Mouse (Mus musculus): ENCODE results near the gene Nrf1. TPM values are rescaled to one million over a fixed set of nuclear protein-coding genes. Genes with fewer than 3 reads are reported as not detected.

Gene Nrf1
- polyA plus RNA-seq, 1 experiment from 2014 or later: 59.0 TPM

DNA sequence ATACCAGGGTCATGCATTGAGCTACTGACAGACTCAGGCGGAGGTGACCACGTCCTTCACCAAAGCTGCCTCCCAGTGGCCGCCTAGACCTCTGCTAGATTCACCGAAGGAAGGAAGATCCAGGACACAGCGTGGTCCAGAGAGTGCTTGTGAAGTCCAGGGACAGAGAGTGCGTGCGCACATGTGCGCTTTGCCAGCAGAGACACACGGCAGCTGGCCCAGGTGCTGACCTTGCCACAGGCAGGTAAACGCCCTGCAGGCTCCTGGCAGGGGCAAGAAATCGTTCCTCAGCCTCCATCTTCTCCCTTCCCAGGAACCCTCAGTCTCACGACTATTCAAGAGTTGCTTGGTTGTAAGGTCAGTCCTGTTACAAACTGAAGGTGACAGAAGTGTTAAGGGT is 104.4 kb downstream of the Nrf1 start:
- Histone ChIP-seq H3K9ac (ENCODE audit: low read length) (no peak overlapping the region), H3K36me3 (ENCODE audit: control insufficient read depth, insufficient read depth, low read length) (peaks cover 9% of the 10 kb centered on the region), H3K9me3 (ENCODE audit: control insufficient read depth, low read length) (no peaks in the 10 kb centered on the region), H3K4me3 (ENCODE audit: low read length) (no peak overlapping the region), H3K4me1 (replicated peaks; ENCODE audit: control insufficient read depth, insufficient read depth, low read length) (no peaks in the 10 kb centered on the region), H3K27ac (ENCODE audit: low read length) (no peak overlapping the region), H3K27me3 (ENCODE audit: control insufficient read depth, insufficient read depth, low read depth, low read length) (no peaks in the 10 kb centered on the region), H3K4me2 (ENCODE audit: low read depth, low read length) (no peak overlapping the region)
- ATAC-seq (ENCODE audit: low read depth): no peak
- 81% methylated on average over 12 of the region's 12 CpGs for WGBS

DNA sequence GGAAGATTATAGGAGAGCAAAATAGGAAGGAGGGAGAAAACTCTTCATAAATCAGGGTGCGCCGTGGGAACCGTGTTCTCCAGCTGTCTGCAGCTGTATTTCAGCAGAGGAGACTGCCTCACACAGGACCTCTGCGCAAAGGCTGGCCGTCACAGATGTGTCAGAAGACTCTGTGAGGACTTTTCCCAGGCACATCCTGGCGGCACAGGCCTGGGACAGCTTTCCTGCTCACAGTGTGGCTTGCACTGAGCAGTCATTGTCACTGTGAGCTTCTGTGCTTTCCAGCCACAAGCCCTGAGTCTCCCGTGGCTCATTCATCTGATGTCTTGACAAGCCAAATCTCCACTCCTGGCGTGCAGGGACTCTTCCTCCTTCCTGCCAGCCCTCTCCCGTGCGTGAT is 104.9 kb downstream of the Nrf1 start:
- H3K27me3 ChIP-seq (ENCODE audit: control insufficient read depth, insufficient read depth, low read depth, low read length): no peaks in the 10 kb centered on the region
- peak; percentile 68 for ATAC-seq (ENCODE audit: low read depth)
- no peak overlapping the region for H3K9ac ChIP-seq (ENCODE audit: low read length)
- no peak overlapping the region for H3K27ac ChIP-seq (ENCODE audit: low read length)
- WGBS: 48% methylated on average over 10 of the region's 10 CpGs
- no peak overlapping the region for H3K4me3 ChIP-seq (ENCODE audit: low read length)
- no peak overlapping the region for H3K4me2 ChIP-seq (ENCODE audit: low read depth, low read length)
- H3K9me3 ChIP-seq (ENCODE audit: control insufficient read depth, low read length): no peaks in the 10 kb centered on the region
- H3K36me3 ChIP-seq (ENCODE audit: control insufficient read depth, insufficient read depth, low read length): peaks cover 9% of the 10 kb centered on the region
- H3K4me1 ChIP-seq (replicated peaks; ENCODE audit: control insufficient read depth, insufficient read depth, low read length): no peaks in the 10 kb centered on the region

DNA sequence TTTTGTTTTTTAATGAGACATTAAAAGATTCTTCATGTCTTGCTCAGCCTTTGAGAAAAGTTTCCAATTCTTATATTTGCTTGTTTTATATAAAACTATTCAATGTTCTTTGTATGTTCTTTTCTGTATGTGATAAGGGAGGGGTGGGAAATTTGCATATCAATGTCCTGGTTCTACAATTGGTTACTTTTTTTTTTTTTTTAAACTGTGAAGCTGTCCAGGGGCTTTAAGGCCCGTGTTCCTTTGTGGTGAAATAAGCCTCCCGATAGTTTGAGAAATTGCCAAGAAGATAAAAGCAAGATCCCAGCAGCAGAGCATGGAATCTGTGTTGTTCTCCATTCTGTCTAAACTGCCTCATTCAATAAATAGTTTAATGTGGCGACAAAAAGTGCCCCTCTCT is 105.3 kb downstream of the Nrf1 start:
- Histone ChIP-seq H3K4me3 (ENCODE audit: low read length) (no peak overlapping the region), H3K36me3 (ENCODE audit: control insufficient read depth, insufficient read depth, low read length) (peaks cover 6% of the 10 kb centered on the region), H3K9me3 (ENCODE audit: control insufficient read depth, low read length) (no peaks in the 10 kb centered on the region), H3K27me3 (ENCODE audit: control insufficient read depth, insufficient read depth, low read depth, low read length) (no peaks in the 10 kb centered on the region), H3K27ac (ENCODE audit: low read length) (no peak overlapping the region), H3K4me1 (replicated peaks; ENCODE audit: control insufficient read depth, insufficient read depth, low read length) (no peaks in the 10 kb centered on the region), H3K9ac (ENCODE audit: low read length) (no peak overlapping the region), H3K4me2 (ENCODE audit: low read depth, low read length) (no peak overlapping the region)
- ATAC-seq (ENCODE audit: low read depth): no peak
- 55% methylated on average over 3 of the region's 3 CpGs for WGBS

DNA sequence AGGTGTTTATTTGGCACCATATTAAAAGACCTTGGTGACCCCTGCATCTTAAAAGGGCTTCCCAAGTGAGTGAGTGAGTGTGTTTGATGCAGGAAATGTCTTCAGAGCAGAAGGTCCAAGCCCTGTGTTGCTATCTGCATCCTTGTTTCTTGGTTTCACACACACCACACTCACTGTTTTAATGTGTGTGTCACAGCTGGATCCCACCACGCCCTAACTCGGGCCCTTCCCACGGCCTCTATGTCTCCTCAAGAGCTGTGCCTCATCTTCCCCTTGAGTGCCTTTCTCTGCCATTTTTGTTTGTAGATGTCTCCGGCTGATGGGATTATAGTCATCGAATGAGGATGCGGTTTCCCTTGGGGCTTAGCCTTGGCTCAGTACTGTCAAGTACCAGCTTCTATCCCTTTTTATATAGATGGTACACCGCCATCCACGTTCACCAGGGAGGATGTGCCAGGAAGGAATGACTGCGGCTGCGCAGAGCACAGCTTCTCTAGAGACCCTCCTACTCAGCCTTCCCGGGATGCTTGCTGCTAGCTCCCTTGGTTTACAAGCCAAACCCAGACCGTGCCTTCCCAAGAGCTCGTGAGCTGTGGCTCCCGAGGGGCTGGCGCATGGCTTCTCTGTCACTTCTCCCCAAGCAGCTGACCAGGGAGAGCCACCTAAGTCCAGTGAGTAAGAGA is 106.1 kb downstream of the Nrf1 start:
- no peak for ATAC-seq (ENCODE audit: low read depth)
- H3K27ac ChIP-seq (ENCODE audit: low read length): no peak overlapping the region
- no peak overlapping the region for H3K4me2 ChIP-seq (ENCODE audit: low read depth, low read length)
- no peaks in the 10 kb centered on the region for H3K27me3 ChIP-seq (ENCODE audit: control insufficient read depth, insufficient read depth, low read depth, low read length)
- H3K36me3 ChIP-seq (ENCODE audit: control insufficient read depth, insufficient read depth, low read length): peaks cover 3% of the 10 kb centered on the region
- no peaks in the 10 kb centered on the region for H3K4me1 ChIP-seq (replicated peaks; ENCODE audit: control insufficient read depth, insufficient read depth, low read length)
- H3K4me3 ChIP-seq (ENCODE audit: low read length): no peak overlapping the region
- no peaks in the 10 kb centered on the region for H3K9me3 ChIP-seq (ENCODE audit: control insufficient read depth, low read length)
- no peak overlapping the region for H3K9ac ChIP-seq (ENCODE audit: low read length)
- 91% methylated on average over 15 of the region's 15 CpGs for WGBS

DNA sequence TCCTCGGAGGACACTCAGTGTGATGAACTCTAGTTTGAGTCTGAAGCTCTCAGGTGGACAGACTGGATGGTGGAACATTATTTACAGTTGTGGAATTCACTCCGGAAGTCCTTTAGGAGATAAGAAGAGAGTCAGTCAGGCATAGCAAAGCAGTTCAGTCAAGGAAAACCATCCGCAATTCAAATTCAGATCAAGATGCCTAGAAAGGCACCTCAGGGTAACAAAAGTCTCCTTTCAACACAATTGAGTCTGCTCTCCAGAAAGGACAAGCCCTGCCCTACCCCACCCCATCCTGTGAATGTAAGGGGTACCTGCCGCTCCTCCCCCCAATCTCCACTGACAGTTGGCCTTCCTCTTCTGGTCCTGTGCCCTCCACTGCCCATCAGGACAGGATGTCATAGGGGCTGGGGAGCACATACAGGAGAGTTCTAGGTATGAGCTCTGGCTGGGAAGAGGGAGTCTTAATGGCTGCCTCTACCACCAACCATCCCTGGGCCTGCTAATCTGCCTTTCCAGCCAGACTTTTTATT is 111.8 kb downstream of the Nrf1 start:
- H3K4me3 ChIP-seq (ENCODE audit: low read length): no peak overlapping the region
- no peaks in the 10 kb centered on the region for H3K36me3 ChIP-seq (ENCODE audit: control insufficient read depth, insufficient read depth, low read length)
- no peaks in the 10 kb centered on the region for H3K9me3 ChIP-seq (ENCODE audit: control insufficient read depth, low read length)
- 71% methylated on average over 4 of the region's 4 CpGs for WGBS
- H3K4me2 ChIP-seq (ENCODE audit: low read depth, low read length): no peak overlapping the region
- H3K4me1 ChIP-seq (replicated peaks; ENCODE audit: control insufficient read depth, insufficient read depth, low read length): peaks cover 5% of the 10 kb centered on the region
- no peak overlapping the region for H3K9ac ChIP-seq (ENCODE audit: low read length)
- ATAC-seq (ENCODE audit: low read depth): no peak
- no peak overlapping the region for H3K27ac ChIP-seq (ENCODE audit: low read length)
- H3K27me3 ChIP-seq (ENCODE audit: control insufficient read depth, insufficient read depth, low read depth, low read length): no peaks in the 10 kb centered on the region

DNA sequence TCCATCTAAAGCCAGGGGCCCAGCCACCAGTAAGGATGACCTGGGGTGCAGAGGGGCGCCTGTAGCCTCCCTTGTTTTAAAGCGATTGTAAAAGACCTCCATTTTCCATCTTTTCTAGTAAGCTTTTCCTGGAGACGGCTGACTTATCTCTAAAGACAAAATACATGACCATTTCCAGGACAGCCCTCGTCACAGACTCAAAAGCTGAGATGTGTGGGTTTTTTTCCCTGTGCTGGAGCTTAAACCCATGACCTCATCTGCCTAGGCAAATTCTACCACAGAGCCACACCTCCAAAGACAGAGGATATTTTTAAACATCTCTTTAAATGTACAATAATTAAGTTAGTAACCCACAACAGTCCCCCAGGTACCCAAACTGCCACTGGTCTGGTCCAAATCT is 112.6 kb downstream of the Nrf1 start:
- Histone ChIP-seq H3K4me3 (ENCODE audit: low read length) (no peak overlapping the region), H3K36me3 (ENCODE audit: control insufficient read depth, insufficient read depth, low read length) (no peaks in the 10 kb centered on the region), H3K27ac (ENCODE audit: low read length) (no peak overlapping the region), H3K4me1 (replicated peaks; ENCODE audit: control insufficient read depth, insufficient read depth, low read length) (peaks cover 5% of the 10 kb centered on the region), H3K9ac (ENCODE audit: low read length) (no peak overlapping the region), H3K27me3 (ENCODE audit: control insufficient read depth, insufficient read depth, low read depth, low read length) (no peaks in the 10 kb centered on the region), H3K9me3 (ENCODE audit: control insufficient read depth, low read length) (no peaks in the 10 kb centered on the region), H3K4me2 (ENCODE audit: low read depth, low read length) (no peak overlapping the region)
- ATAC-seq (ENCODE audit: low read depth): no peak
- WGBS: 62% methylated on average over 4 of the region's 4 CpGs

DNA sequence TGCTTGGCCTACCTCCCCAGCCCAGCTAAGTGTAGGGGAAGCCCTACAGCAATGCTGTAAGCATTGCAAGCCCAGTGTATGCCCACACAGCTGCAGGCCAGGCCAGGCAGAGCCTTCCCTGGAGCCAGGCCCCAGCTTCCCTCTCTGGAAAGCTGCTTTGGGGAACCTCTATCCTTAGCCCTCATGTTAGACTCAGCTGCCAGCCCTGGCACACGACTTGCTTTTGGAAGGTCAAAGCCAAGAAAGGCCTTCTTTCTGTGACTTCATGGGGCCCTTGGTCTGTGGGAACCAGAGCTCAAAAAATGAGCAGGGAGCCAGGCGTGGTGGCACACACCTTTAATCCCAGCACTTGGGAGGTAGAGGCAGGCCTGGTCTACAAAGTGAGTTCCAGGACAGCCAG is 113.8 kb downstream of the Nrf1 start:
- WGBS: 75% methylated on average over 2 of the region's 2 CpGs
- Histone ChIP-seq H3K36me3 (ENCODE audit: control insufficient read depth, insufficient read depth, low read length) (no peaks in the 10 kb centered on the region), H3K27me3 (ENCODE audit: control insufficient read depth, insufficient read depth, low read depth, low read length) (no peaks in the 10 kb centered on the region), H3K9ac (ENCODE audit: low read length) (no peak overlapping the region), H3K27ac (ENCODE audit: low read length) (no peak overlapping the region), H3K4me1 (replicated peaks; ENCODE audit: control insufficient read depth, insufficient read depth, low read length) (peaks cover 5% of the 10 kb centered on the region), H3K4me3 (ENCODE audit: low read length) (no peak overlapping the region), H3K4me2 (ENCODE audit: low read depth, low read length) (no peak overlapping the region), H3K9me3 (ENCODE audit: control insufficient read depth, low read length) (no peaks in the 10 kb centered on the region)
- no peak for ATAC-seq (ENCODE audit: low read depth)

DNA sequence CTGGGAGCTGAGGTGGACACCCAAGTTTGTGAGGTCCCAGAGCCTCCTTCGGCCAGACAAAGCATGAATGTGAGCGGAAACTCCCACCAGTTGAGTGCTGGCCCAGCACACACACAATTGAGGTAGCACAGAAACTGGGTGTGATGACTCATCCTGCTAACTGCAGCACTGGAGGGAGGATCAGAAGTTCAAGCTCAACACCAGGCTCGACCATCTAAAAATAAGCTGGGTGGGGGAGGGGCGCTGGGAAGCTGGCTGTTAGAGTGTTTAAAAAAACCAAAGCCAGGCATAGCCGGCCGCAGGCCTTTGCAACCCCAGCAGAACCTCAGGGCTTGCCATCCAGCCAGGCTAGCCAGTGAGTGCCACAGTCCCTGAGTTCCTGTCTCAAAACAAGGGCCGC is 114.3 kb downstream of the Nrf1 start:
- no peaks in the 10 kb centered on the region for H3K27me3 ChIP-seq (ENCODE audit: control insufficient read depth, insufficient read depth, low read depth, low read length)
- no peaks in the 10 kb centered on the region for H3K36me3 ChIP-seq (ENCODE audit: control insufficient read depth, insufficient read depth, low read length)
- no peak overlapping the region for H3K4me2 ChIP-seq (ENCODE audit: low read depth, low read length)
- no peak overlapping the region for H3K4me3 ChIP-seq (ENCODE audit: low read length)
- H3K27ac ChIP-seq (ENCODE audit: low read length): no peak overlapping the region
- no peak for ATAC-seq (ENCODE audit: low read depth)
- H3K4me1 ChIP-seq (replicated peaks; ENCODE audit: control insufficient read depth, insufficient read depth, low read length): peaks cover 5% of the 10 kb centered on the region
- no peak overlapping the region for H3K9ac ChIP-seq (ENCODE audit: low read length)
- H3K9me3 ChIP-seq (ENCODE audit: control insufficient read depth, low read length): no peaks in the 10 kb centered on the region
- 41% methylated on average over 7 of the region's 7 CpGs for WGBS

DNA sequence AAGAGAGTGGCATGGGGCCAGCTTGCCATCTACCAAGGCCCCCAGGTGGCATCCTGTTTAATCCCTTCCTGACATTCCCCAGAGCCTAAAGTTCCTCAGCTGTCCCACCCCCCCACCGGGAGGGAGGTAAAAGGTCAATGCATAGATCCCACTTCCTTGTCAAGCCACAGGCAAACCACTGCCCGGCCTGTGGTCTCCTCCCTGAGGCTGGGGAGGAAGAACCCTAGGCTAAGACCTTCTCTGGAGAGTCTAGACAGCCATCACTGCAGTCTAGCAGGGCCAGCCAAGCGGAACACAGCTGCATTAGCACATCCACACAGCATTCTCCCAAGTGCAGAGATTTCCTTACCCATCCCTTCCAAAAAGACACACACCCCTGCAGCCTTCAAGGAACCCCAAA is 118.6 kb downstream of the Nrf1 start:
- no peaks in the 10 kb centered on the region for H3K36me3 ChIP-seq (ENCODE audit: control insufficient read depth, insufficient read depth, low read length)
- no peak overlapping the region for H3K27ac ChIP-seq (ENCODE audit: low read length)
- H3K4me2 ChIP-seq (ENCODE audit: low read depth, low read length): no peak overlapping the region
- peaks cover 14% of the 10 kb centered on the region for H3K4me1 ChIP-seq (replicated peaks; ENCODE audit: control insufficient read depth, insufficient read depth, low read length)
- no peak overlapping the region for H3K9ac ChIP-seq (ENCODE audit: low read length)
- H3K27me3 ChIP-seq (ENCODE audit: control insufficient read depth, insufficient read depth, low read depth, low read length): peaks cover 20% of the 10 kb centered on the region
- 61% methylated on average over 3 of the region's 3 CpGs for WGBS
- ATAC-seq (ENCODE audit: low read depth): no peak
- H3K4me3 ChIP-seq (ENCODE audit: low read length): no peak overlapping the region
- H3K9me3 ChIP-seq (ENCODE audit: control insufficient read depth, low read length): no peaks in the 10 kb centered on the region

DNA sequence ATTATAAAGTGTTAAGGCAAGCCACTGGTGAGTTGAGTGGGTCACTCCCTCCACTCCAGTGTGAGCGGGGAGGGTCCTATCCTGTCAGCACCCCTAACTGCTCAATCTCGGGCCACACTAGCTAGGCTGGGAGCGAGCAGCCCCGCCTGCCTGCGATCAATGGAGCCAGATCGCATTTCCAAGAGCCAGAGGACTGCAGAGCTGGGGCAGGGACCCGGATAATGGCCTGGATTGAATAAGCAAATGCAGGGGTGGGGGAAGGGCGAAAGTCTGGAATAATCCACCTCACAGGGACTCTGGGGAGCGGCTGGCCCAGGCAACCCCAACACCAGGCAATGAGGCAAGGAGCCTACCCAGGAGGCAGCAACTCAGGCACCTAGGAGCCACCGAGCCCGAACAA is 119.4 kb downstream of the Nrf1 start:
- Histone ChIP-seq H3K4me1 (replicated peaks; ENCODE audit: control insufficient read depth, insufficient read depth, low read length) (peaks cover 14% of the 10 kb centered on the region), H3K4me3 (ENCODE audit: low read length) (no peak overlapping the region), H3K27me3 (ENCODE audit: control insufficient read depth, insufficient read depth, low read depth, low read length) (peaks cover 28% of the 10 kb centered on the region), H3K4me2 (ENCODE audit: low read depth, low read length) (no peak overlapping the region), H3K27ac (ENCODE audit: low read length) (no peak overlapping the region), H3K9me3 (ENCODE audit: control insufficient read depth, low read length) (no peaks in the 10 kb centered on the region), H3K36me3 (ENCODE audit: control insufficient read depth, insufficient read depth, low read length) (no peaks in the 10 kb centered on the region), H3K9ac (ENCODE audit: low read length) (no peak overlapping the region)
- WGBS: 42% methylated on average over 11 of the region's 11 CpGs
- ATAC-seq (ENCODE audit: low read depth): no peak
